Mouse (Mus musculus) liver, adult 2 months (tissue): ENCODE measurements around the gene Usp7.

Source experiments
- CTCF ChIP-seq: fragments of 200-500 bp; IDR thresholded peaks from 2 replicates; pipeline ENCODE4 v1.5.1; 2011; ENCODE audit warnings: low read depth, low read length, control low read depth
- POLR2A ChIP-seq: fragments of 200-500 bp; IDR thresholded peaks from 2 replicates; pipeline ENCODE4 v1.6.1; 2011; ENCODE audit warnings: low read length, control low read depth; ENCODE audit not compliant: insufficient read depth; ENCODE audit errors: extremely low read depth

GRCm38 (mm10) chr16:8714851-8715250, 77.3 kb downstream of the Usp7 start:
- TF ChIP-seq CTCF (no peak), POLR2A (no peak)
